25 mouse cellular contexts compared by ENCODE assay signal in genomic region chr11:70271641-70272040, GRCm38 (mm10).
"Had no signal": no experiment of that assay in that cellular context is flagged by ENCODE, and none has a peak within 500 bp of the region (broad histone marks: within the 10 kb centered on the region; RNA-seq: fewer than 3 reads in every experiment).

No protein-coding gene starts in this region.

- H3K27ac ChIP-seq: kidney, embryonic 15.5 days; left cerebral cortex, adult 2 months; limb, embryonic 12.5 days; liver, embryonic 12.5 days; liver, embryonic 15.5 days; lung, embryonic 15.5 days; midbrain, embryonic 10.5 days; midbrain, embryonic 13.5 days; neural tube, embryonic 13.5 days; stomach, postnatal 0 days had no signal

- ATAC-seq: liver, embryonic 12.5 days; midbrain, embryonic 13.5 days; midbrain, embryonic 16.5 days had no signal

- H3K4me3 ChIP-seq: kidney, embryonic 15.5 days; left cerebral cortex, adult 2 months; limb, embryonic 12.5 days; liver, embryonic 12.5 days; liver, embryonic 15.5 days; lung, embryonic 15.5 days; megakaryocyte, embryonic 14.5 days; midbrain, embryonic 10.5 days; midbrain, embryonic 13.5 days; myocyte; neural tube, embryonic 13.5 days had no signal

- H3K9me3 ChIP-seq: kidney, embryonic 15.5 days; limb, embryonic 12.5 days; liver, embryonic 12.5 days; liver, embryonic 15.5 days; lung, embryonic 15.5 days; megakaryocyte, embryonic 14.5 days; midbrain, embryonic 10.5 days; midbrain, embryonic 13.5 days; neural tube, embryonic 13.5 days had no signal

- H3K4me2 ChIP-seq: kidney, embryonic 15.5 days; limb, embryonic 12.5 days; liver, embryonic 12.5 days; liver, embryonic 15.5 days; lung, embryonic 15.5 days; midbrain, embryonic 13.5 days; neural tube, embryonic 13.5 days had no signal

- H3K36me3 ChIP-seq: kidney, embryonic 15.5 days; limb, embryonic 12.5 days; liver, embryonic 12.5 days; liver, embryonic 15.5 days; lung, embryonic 15.5 days; midbrain, embryonic 10.5 days; midbrain, embryonic 13.5 days; neural tube, embryonic 13.5 days had no signal

- H3K27me3 ChIP-seq: kidney, embryonic 15.5 days; limb, embryonic 12.5 days; liver, embryonic 12.5 days; liver, embryonic 15.5 days; lung, embryonic 15.5 days; megakaryocyte, embryonic 14.5 days; midbrain, embryonic 13.5 days; neural tube, embryonic 13.5 days had no signal

- H3K4me1 ChIP-seq: kidney, embryonic 15.5 days; limb, embryonic 12.5 days; liver, embryonic 12.5 days; liver, embryonic 15.5 days; lung, embryonic 15.5 days; midbrain, embryonic 10.5 days; midbrain, embryonic 13.5 days; neural tube, embryonic 13.5 days had no signal

- DNase-seq: kidney, postnatal 10 days; kidney, postnatal 36 days; layer of hippocampus, postnatal 36 days; liver; lung, adult 18-20 months; lung, postnatal 10 days; lung, postnatal 36 days; retina, postnatal 1 day; right cerebral cortex, postnatal 4 days; thymus, adult 2 months; thymus, postnatal 14 days; thymus, postnatal 4 days had no signal

- H3K9ac ChIP-seq: kidney, embryonic 15.5 days; limb, embryonic 12.5 days; liver, embryonic 12.5 days; liver, embryonic 15.5 days; lung, embryonic 15.5 days; midbrain, embryonic 13.5 days; neural tube, embryonic 13.5 days had no signal
